Mouse (Mus musculus) urinary bladder, postnatal 4 days (tissue): ENCODE data around the gene Lpxn.

Source experiments
- DNase-seq, 2 experiments: peaks; one replicate each; pipeline ENCODE4 v3.0.0; 2021 to 2022; ENCODE audit warnings: low spot score in 2 of 2

The Lpxn gene

DNA sequence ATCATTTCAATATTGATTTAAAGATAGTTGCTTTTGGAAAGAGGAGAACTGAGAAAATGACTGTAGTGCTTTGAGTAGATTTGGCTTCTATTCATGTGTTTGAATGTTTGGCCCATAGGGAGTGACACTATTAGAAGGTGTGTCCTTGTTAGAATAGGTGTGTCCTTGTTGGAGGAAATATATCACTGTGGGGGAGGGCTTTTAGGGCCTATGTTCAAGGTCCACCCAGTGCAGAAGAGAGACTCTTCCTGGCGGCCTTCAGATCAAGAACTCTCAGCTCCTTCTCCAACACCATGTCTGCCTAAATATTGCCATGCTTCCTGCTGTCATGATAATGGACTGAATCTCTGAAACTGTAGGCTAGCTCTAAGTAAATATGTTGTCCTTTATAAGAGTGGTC is 8.2 kb downstream of the Lpxn start:
- no peak for DNase-seq

DNA sequence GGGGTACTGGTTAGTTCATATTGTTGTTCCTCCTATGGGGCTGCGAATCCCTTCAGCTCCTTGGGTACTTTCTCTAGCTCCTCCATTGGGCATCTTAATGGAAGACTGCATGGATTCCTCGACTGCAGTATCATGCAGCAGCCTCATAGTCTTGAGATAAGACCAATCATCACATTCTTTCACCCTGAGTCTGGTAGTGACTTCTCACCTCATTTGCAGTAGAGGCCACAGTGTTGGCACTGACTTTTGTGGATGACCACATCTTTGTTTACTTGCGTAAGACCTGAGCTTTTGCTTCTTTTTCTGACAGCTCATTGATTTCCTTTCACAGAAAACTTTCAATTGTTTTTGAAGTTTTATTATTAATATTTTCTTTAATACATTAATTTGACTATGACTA is 9.7 kb downstream of the Lpxn start:
- no peak for DNase-seq

DNA sequence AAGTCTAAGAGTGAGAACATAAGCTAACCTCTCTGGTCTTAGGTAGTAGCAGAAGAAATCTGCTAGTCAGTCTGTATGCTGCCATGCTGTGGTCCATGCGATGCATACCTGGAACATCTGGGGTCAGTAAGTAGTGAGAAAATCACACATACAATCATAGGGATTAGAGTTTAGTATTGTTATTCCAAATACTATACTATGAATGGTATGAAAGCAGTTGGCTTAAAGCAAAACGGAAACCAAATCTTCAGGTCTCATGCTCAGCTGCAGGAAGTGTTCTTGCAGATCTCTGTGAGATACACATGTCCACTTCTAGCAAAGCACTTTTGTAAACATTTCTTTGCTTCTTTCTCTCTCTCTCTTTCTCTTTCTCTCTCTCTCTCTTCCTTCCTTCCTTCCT is 10.2 kb downstream of the Lpxn start:
- DNase-seq, result no peak

DNA sequence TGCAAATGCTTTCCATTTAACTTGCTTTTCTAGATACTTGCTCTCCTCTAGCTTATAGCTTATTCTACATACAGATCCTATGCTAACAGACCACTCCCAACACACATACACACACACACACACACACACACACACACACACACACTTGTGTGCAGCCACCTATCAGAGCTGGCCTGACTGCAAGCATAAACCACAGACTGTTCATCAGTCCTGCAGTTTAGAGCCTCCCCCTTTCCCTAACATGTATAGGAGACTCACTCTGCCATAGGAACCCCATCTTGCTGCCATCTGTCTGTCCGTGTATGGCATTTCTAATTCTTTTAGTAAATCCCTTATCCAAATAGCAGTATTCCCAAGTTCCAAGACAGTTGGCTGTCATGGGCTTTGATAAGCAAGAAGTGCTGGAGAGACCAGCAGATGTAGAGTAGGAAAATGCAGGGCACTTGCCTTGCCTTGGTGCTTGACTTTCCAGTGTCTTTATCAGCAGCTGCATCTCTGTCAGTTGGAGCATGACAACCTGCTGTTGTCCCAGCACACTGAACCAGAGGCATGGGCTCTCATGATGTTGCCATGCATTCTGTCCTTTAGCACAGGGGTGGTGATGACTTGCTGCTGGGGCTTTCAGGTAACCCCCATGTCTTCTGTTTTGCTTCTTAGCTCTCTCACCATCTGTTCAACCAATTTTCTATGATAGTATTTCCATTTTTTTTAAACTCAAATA is 16.8 kb downstream of the Lpxn start:
- DNase-seq, result no peak

DNA sequence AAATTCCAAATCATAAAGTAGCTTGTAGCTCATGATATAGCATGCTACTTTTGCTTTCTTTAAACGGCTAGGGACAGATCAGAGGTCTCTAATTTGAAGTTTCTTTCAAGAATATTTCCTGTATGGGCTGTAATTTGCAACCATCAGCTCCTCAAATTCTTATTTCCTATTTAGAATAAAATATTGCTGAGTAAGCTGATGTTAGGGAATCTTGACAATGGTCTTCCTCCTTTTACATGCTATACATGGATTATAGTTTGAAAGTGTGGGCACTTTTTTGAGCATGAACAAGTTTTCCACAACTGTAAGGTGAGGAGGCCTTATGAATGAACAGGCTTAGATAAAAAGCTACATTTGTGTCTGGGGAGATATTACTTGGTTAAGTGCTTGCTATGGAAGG is 17.9 kb downstream of the Lpxn start:
- DNase-seq, result no peak

DNA sequence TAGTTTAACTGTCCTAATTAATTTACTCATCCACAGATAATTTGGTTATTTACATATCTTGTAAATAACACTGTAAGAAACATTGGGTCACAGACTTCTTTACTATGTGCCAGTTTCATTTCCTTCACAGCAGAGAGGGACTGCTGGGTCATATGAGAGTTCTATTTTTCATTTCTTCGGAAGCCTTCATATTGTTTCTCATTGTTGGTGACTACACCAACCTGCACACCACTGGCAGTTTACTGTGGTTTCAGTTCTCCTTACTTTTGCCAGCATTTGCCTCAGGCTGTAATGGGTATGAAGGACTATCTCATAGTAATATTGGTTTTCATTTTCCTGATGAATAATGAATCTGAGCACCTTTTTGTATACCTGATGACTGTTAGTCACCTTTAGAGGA is 22.5 kb downstream of the Lpxn start:
- no peak for DNase-seq

DNA sequence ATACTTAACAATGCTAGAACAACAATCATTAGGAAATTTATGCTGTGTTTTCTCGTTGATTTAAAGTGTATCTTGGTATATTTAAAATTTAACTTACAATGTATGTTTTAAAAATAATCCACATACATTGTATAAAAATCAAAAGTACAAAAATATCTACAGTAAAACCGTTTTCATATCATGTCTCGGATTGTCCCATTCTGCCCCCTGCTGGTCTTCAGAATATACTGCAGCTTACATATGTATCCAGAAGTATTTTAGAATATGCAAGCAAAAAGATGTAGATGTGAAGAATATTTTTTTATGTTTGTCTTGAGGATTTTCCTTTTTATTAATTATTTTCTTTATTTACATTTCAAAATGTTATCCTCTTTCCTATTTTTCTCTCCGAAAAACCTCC is 24.4 kb downstream of the Lpxn start:
- DNase-seq, result no peak

DNA sequence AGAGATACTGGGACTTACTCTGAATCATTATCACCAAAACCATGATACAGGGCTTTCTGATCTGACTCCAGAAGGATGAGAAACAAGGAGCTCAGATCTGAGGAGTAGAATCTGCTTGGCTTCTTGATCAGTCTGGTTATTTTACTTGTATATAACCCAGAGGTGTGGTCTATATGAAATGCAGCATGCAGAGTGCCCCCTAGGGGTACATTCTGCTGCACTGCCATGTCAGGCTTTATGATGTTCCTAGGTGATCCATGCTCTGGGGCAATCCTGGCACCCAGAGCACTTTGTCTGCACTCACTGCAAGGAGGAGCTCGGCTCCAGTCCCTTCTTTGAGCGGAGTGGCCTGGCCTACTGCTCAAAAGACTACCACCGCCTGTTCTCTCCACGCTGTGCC is 28.6 kb downstream of the Lpxn start:
- DNase-seq, result no peak

DNA sequence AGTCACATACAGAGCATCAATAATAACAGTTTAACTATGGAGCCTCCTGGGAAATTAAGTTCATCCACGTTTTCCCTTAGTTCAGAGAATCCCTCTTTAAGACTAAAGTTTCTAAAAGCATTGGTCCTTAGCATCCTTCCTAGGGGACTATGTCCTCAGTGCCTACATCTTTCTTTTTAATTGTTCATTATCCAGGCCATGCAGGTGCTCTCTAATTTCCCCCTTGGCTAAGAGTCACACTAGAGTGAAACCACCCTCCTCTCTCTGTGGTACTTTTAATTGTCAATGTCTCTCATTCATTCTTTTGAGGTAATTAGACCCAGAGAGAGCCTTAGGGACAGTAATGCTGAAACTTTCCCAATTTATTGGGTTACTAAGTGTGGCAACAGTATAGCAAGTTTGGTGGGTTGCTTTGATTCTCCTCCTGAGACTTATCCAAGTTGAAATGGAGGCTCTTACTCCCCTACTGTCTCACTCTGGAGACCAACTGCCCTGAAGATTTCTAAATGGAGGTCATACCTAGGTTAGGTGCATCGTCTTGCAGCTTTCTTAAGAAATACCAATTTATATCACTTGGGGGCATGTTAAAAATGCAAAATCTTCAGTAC is 34.9 kb downstream of the Lpxn start:
- no peak for DNase-seq

DNA sequence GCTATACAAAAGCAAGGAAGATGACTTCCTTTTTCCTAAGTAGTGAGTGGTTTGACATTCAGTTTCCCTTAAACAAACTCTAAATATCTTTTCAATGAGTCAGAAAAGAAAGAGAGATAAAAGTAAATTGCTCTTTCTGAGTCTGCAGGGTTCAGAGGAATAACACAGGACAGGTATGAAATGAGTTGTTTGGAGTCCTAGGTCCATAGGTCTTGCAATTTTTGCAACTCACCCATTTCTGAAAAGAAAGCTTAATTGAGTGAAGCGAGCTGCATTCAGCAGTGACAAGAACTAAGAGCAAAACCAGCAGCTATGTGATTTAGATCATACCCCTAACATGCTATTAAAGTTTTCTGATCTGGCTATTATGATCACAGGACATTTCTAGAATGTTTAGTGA is 35.6 kb downstream of the Lpxn start:
- DNase-seq, result no peak

DNA sequence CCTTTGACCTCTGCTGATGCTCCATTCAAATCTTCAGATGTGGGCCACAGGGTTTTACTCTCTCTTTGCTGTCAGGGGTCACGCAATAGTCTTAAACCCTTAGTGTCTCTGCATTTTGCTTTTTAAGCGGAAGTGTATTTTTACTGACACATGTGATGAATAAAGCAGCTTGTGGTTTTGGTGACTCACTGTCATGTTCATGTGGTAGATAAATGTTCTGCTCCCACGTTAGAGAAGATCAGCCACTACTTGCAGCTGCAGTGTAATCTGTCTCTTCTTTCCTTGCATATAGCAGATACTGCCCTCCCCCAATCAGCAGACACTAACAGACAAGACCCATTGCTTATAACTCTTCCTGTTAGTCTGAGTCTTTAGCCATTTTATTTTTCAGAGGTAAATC is 37.6 kb downstream of the Lpxn start:
- DNase-seq, result no peak

DNA sequence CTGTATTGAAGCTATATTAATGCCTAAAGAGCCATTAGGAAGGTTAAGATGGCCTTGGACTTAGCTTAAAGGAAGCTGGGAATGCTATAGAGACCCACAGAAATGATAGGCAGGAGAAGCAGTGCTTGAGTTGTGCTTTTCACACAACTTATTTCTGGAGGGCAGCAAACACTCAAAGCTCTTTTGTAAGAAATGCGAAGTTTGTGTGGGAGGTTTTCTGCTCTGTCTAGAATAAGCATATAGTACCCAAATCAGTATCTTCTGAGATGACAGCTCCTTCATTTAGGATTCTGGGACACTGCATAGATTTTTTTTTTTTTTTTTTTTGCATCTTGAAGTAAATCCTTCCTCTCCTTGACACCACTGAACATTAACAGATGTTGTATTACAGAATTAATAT is 42.5 kb downstream of the Lpxn start:
- DNase-seq, result no peak

DNA sequence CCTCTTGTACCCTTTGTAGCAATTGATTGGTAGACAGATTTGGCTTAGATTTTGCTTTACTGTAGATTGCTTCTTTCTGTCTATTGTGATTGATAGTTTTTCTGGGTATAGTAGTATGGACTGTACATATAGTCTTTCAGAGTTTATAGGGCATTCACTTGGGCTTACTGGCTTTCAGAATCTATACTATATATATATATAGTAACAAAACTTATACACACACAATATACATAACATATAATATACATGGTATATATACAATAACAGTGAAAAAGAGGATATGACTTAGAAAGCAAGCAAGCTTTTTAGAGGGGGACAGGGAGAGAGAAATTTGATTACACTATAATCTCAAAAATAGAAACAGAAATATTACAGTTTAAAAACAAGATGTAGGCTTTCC is 50.4 kb downstream of the Lpxn start, which contains the start of gene Gm5244:
Gm5244 (plus strand) TSS at position 301 of the 400 bp plus-strand sequence.
- no peak for DNase-seq

DNA sequence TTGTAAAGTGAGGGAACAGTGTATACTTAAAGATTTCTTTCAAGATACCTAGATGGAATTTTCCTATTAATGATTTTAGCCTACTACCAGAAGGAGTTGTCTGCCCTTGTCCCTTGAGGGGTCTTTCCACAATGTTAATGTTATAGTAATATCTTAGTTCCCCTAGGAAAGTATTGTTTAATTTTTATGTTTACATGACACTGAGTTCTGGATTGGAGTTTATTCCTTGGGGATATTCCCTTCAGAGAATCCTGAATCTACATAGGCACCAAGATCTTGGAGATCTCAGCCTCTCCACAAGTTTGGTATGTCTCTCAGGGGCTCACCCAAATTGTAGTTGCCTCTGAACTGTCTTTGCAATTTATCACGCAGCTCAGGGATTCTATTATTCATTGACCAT is 61.0 kb downstream of the Lpxn start, which contains the start of gene Olfr1444:
Olfr1444 (plus strand) TSS at position 301 of the 400 bp plus-strand sequence.
- DNase-seq, result no peak
